Mouse (Mus musculus) embryonic facial prominence, embryonic 12.5 days (tissue): Measurements from ENCODE around the gene Ltbr. TPM values are rescaled to one million over a fixed set of nuclear protein-coding genes. Genes with fewer than 3 reads are reported as not detected.

ENCODE experiments used
- ATAC-seq: fragments of 200-750 bp; cut with Nextera tagmentation; 2 replicates; pipeline ENCODE4 v1.8.0; 2017; ENCODE audit not compliant: insufficient number of reproducible peaks, insufficient read depth, low FRiP score, low TSS enrichment
- H3K27ac ChIP-seq: fragments of 300-500 bp; sonication (generic); 2 replicates; pipeline ENCODE4 v1.5.1; 2016; ENCODE audit warnings: mild to moderate bottlenecking
- H3K27me3 ChIP-seq: fragments of 300-500 bp; sonication (generic); 2 replicates; pipeline ENCODE4 v1.6.1; 2016; ENCODE audit warnings: mild to moderate bottlenecking, moderate library complexity
- H3K36me3 ChIP-seq: fragments of 300-500 bp; sonication (generic); 2 replicates; pipeline ENCODE4 v1.6.1; 2016; ENCODE audit warnings: mild to moderate bottlenecking
- H3K4me1 ChIP-seq: fragments of 300-500 bp; sonication (generic); 2 replicates; pipeline ENCODE4 v1.6.1; 2016
- H3K4me2 ChIP-seq: fragments of 300-500 bp; sonication (generic); replicated peaks from 2 replicates; pipeline ENCODE4 v1.6.1; 2016; ENCODE audit warnings: mild to moderate bottlenecking, moderate library complexity
- H3K4me3 ChIP-seq: fragments of 300-500 bp; sonication (generic); 2 replicates; pipeline ENCODE4 v1.5.1; 2016; ENCODE audit warnings: mild to moderate bottlenecking
- H3K9ac ChIP-seq: fragments of 300-500 bp; sonication (generic); 2 replicates; pipeline ENCODE4 v1.6.1; 2016; ENCODE audit warnings: mild to moderate bottlenecking, moderate library complexity
- H3K9me3 ChIP-seq: fragments of 300-500 bp; sonication (generic); 2 replicates; pipeline ENCODE4 v1.6.1; 2016; ENCODE audit warnings: mild to moderate bottlenecking, moderate library complexity
- WGBS: fragments of 180-500 bp; shearing (Covaris S2); methylation state at CpG from one replicate; pipeline ENCODE4 v1.1.7; 2016; 5-methylcytosine and 5-hydroxymethylcytosine counted together
- polyA plus RNA-seq: library from polyadenylated mRNA; unstranded; fragments of >200 nt; fragmentation: Nextera tagmentation; extraction: Ambion mirVana; gene quantifications from 2 replicates; pipeline ENCODE4 v1.2.1, GENCODE M21; 2016

The Ltbr gene
- polyA plus RNA-seq, 1 experiment from 2014 or later, result 27.2 TPM

GRCm38 (mm10) chr6:125320323-125320722 lies 6.6 kb upstream of the Ltbr start, which contains the start of gene Scnn1a:
Gene Scnn1a (plus strand): TSS chr6:125320659.
- Histone ChIP-seq H3K9me3 (no peaks in the 10 kb centered on the region), H3K4me2 (peak within 1 kb of the TSS; percentile 18; the same call in 1 of the 2 replicates), H3K9ac (no peak within 1 kb of the TSS), H3K27ac (no peak within 1 kb of the TSS), H3K27me3 (peaks cover 41% of the 10 kb centered on the region), H3K36me3 (no peaks in the 10 kb centered on the region), H3K4me1 (no peaks in the 10 kb centered on the region), H3K4me3 (no peak within 1 kb of the TSS)
- 76% methylated on average over 1 of the region's 1 CpGs for WGBS
- no peak for ATAC-seq

GRCm38 (mm10) chr6:125319919-125320296 lies 6.2 kb upstream of the Ltbr start:
- Histone ChIP-seq H3K27ac (no peak overlapping the region), H3K4me1 (no peaks in the 10 kb centered on the region), H3K36me3 (no peaks in the 10 kb centered on the region), H3K9ac (no peak overlapping the region), H3K9me3 (no peaks in the 10 kb centered on the region), H3K27me3 (peaks cover 41% of the 10 kb centered on the region), H3K4me3 (no peak overlapping the region), H3K4me2 (no peak overlapping the region)
- ATAC-seq, result no peak

GRCm38 (mm10) chr6:125318981-125319918 lies 5.6 kb upstream of the Ltbr start:
- Histone ChIP-seq H3K4me3 (no peak overlapping the region), H3K4me2 (no peak overlapping the region), H3K9ac (no peak overlapping the region), H3K36me3 (no peaks in the 10 kb centered on the region), H3K27ac (no peak overlapping the region), H3K9me3 (no peaks in the 10 kb centered on the region), H3K4me1 (peaks cover 6% of the 10 kb centered on the region), H3K27me3 (peaks cover 41% of the 10 kb centered on the region)
- ATAC-seq, result no peak
- WGBS, result 62% methylated on average over 15 of the region's 15 CpGs

GRCm38 (mm10) chr6:125317077-125317476 lies 3.4 kb upstream of the Ltbr start:
- no peaks in the 10 kb centered on the region for H3K36me3 ChIP-seq
- H3K27ac ChIP-seq, result no peak overlapping the region
- peaks cover 26% of the 10 kb centered on the region for H3K4me1 ChIP-seq
- 67% methylated on average over 7 of the region's 7 CpGs for WGBS
- no peak overlapping the region for H3K4me3 ChIP-seq
- peaks cover 30% of the 10 kb centered on the region for H3K27me3 ChIP-seq
- no peak for ATAC-seq
- no peaks in the 10 kb centered on the region for H3K9me3 ChIP-seq
- no peak overlapping the region for H3K9ac ChIP-seq
- H3K4me2 ChIP-seq, result no peak overlapping the region

- ATAC-seq, result no peak
- peaks cover 26% of the 10 kb centered on the region for H3K4me1 ChIP-seq
- H3K27ac ChIP-seq, result no peak overlapping the region
- peaks cover 6% of the 10 kb centered on the region; the same call in 1 of the 2 replicates for H3K27me3 ChIP-seq
- H3K4me2 ChIP-seq, result no peak overlapping the region
- no peaks in the 10 kb centered on the region for H3K9me3 ChIP-seq
- WGBS, result 67% methylated on average over 6 of the region's 6 CpGs
- H3K36me3 ChIP-seq, result no peaks in the 10 kb centered on the region
- H3K4me3 ChIP-seq, result no peak overlapping the region
- no peak overlapping the region for H3K9ac ChIP-seq
Observed at GRCm38 (mm10) chr6:125314746-125315145, 1.1 kb upstream of the Ltbr start.

GRCm38 (mm10) chr6:125314231-125314563 lies 512 bp upstream of the Ltbr start:
- Histone ChIP-seq H3K4me1 (peaks cover 29% of the 10 kb centered on the region), H3K27ac (no peak overlapping the region), H3K27me3 (0 out of 2 replicates have a peak, but pooled peaks cover 4% of the 10 kb centered on the region), H3K36me3 (no peaks in the 10 kb centered on the region), H3K9ac (peak overlapping the region; percentile 75), H3K4me2 (peak overlapping the region; percentile 67), H3K4me3 (peak overlapping the region; percentile 44), H3K9me3 (no peaks in the 10 kb centered on the region)
- 58% methylated on average over 7 of the region's 7 CpGs for WGBS
- no peak for ATAC-seq

GRCm38 (mm10) chr6:125312581-125313355 lies 917 bp downstream of the Ltbr start:
- H3K4me2 ChIP-seq, result peak overlapping the region; percentile 67
- H3K27me3 ChIP-seq, result no peaks in the 10 kb centered on the region
- H3K4me3 ChIP-seq, result peak overlapping the region; percentile 44
- no peak for ATAC-seq
- H3K36me3 ChIP-seq, result no peaks in the 10 kb centered on the region
- H3K9ac ChIP-seq, result peak overlapping the region; percentile 75
- H3K4me1 ChIP-seq, result peaks cover 35% of the 10 kb centered on the region
- H3K27ac ChIP-seq, result no peak overlapping the region
- H3K9me3 ChIP-seq, result no peaks in the 10 kb centered on the region
- WGBS, result 61% methylated on average over 22 of the region's 22 CpGs

- Histone ChIP-seq H3K4me1 (peaks cover 35% of the 10 kb centered on the region), H3K27me3 (no peaks in the 10 kb centered on the region), H3K9ac (no peak overlapping the region), H3K36me3 (peaks cover 2% of the 10 kb centered on the region), H3K4me3 (0 out of 2 replicates have a peak overlapping the region, but pooled peaks have one; percentile 44), H3K4me2 (peak overlapping the region; percentile 67), H3K27ac (no peak overlapping the region), H3K9me3 (no peaks in the 10 kb centered on the region)
- no peak for ATAC-seq
- 85% methylated on average over 9 of the region's 9 CpGs for WGBS
Observed at GRCm38 (mm10) chr6:125312171-125312570, 1.5 kb downstream of the Ltbr start.

- Histone ChIP-seq H3K36me3 (peaks cover 14% of the 10 kb centered on the region), H3K4me2 (no peak overlapping the region), H3K9ac (no peak overlapping the region), H3K4me1 (peaks cover 30% of the 10 kb centered on the region), H3K9me3 (no peaks in the 10 kb centered on the region), H3K4me3 (no peak overlapping the region), H3K27me3 (no peaks in the 10 kb centered on the region), H3K27ac (peak overlapping the region; percentile 19; the same call in 1 of the 2 replicates)
- 45% methylated on average over 5 of the region's 5 CpGs for WGBS
- no peak for ATAC-seq
Observed at GRCm38 (mm10) chr6:125309406-125309805, 4.3 kb downstream of the Ltbr start.

GRCm38 (mm10) chr6:125308921-125309320 lies 4.8 kb downstream of the Ltbr start:
- Histone ChIP-seq H3K4me1 (peaks cover 25% of the 10 kb centered on the region), H3K9me3 (no peaks in the 10 kb centered on the region), H3K27ac (peak overlapping the region; percentile 19; the same call in 1 of the 2 replicates), H3K9ac (peak overlapping the region; percentile 17; the same call in 1 of the 2 replicates), H3K4me2 (no peak overlapping the region), H3K36me3 (peaks cover 14% of the 10 kb centered on the region), H3K27me3 (no peaks in the 10 kb centered on the region), H3K4me3 (no peak overlapping the region)
- WGBS, result 6% methylated on average over 13 of the region's 13 CpGs
- ATAC-seq, result peak; percentile 36; the same call in 1 of the 2 replicates

GRCm38 (mm10) chr6:125307091-125307490 lies 6.6 kb downstream of the Ltbr start:
- no peaks in the 10 kb centered on the region for H3K27me3 ChIP-seq
- peaks cover 9% of the 10 kb centered on the region; the same call in 1 of the 2 replicates for H3K4me1 ChIP-seq
- H3K9ac ChIP-seq, result no peak overlapping the region
- 88% methylated on average over 5 of the region's 5 CpGs for WGBS
- no peak overlapping the region for H3K4me2 ChIP-seq
- no peak for ATAC-seq
- H3K4me3 ChIP-seq, result no peak overlapping the region
- H3K9me3 ChIP-seq, result no peaks in the 10 kb centered on the region
- no peak overlapping the region for H3K27ac ChIP-seq
- H3K36me3 ChIP-seq, result peaks cover 14% of the 10 kb centered on the region
